Mouse (Mus musculus) ES-E14 (cell line): ENCODE measurements at regions not wholly inside any gene's neighbourhood (a gene's known extent, or its start where the extent isn't known, plus 50 kb on each side); places are given as distances from the start of the nearest gene placed in this dataset.

Source experiments
- CHD2 ChIP-seq: IDR thresholded peaks from 2 replicates; pipeline ENCODE4 v1.6.1; 2014; ENCODE audit warnings: mild to moderate bottlenecking, low read depth, low read length, inconsistent platforms
- HCFC1 ChIP-seq: IDR thresholded peaks from 2 replicates; pipeline ENCODE4 v1.6.1; 2012; ENCODE audit warnings: low read length, inconsistent platforms, borderline replicate concordance; ENCODE audit not compliant: insufficient read depth
- MAFK ChIP-seq: IDR thresholded peaks from 2 replicates; pipeline ENCODE4 v1.6.1; 2014; ENCODE audit warnings: mild to moderate bottlenecking, low read depth, low read length, inconsistent platforms; ENCODE audit not compliant: insufficient read depth
- ZC3H11A ChIP-seq: IDR thresholded peaks from 2 replicates; pipeline ENCODE4 v1.6.1; 2012; ENCODE audit warnings: low read depth, mild to moderate bottlenecking, inconsistent platforms, low read length, borderline replicate concordance
- ZNF384 ChIP-seq: IDR thresholded peaks from 2 replicates; pipeline ENCODE4 v1.6.1; 2012; ENCODE audit warnings: low read depth, low read length, inconsistent platforms

- TF ChIP-seq CHD2 (no peak), ZNF384 (no peak), ZC3H11A (no peak), HCFC1 (no peak), MAFK (no peak)
These were observed 161.4 kb upstream of the Haao start for GRCm38 (mm10) chr17:84009194-84009593.
